Mouse (Mus musculus): Measurements from ENCODE around the gene Snx9.

GRCm38 (mm10) chr17:5845376-5845775 is 4.2 kb downstream of the Snx9 start:
- no peak for TF ChIP-seq CHD2 (IDR thresholded peaks at IDR 0.05; ENCODE audit: low read depth, low read length)
- no peak for TF ChIP-seq MAFK (IDR thresholded peaks at IDR 0.05; ENCODE audit: insufficient read depth, low read depth, low read length)
- TF ChIP-seq ZNF384 (IDR thresholded peaks at IDR 0.05; ENCODE audit: low read depth, low read length): no peak

All from ES-E14 (cell line).